Mouse (Mus musculus) kidney, embryonic 16.5 days (tissue): ENCODE results near the gene Kcnt2. TPM values are rescaled to one million over a fixed set of nuclear protein-coding genes. Genes with fewer than 3 reads are reported as not detected.

Source experiments
- ATAC-seq: fragments of 200-750 bp; cut with Nextera tagmentation; 2 replicates; pipeline ENCODE4 v1.8.0; 2017; ENCODE audit warnings: moderate TSS enrichment; ENCODE audit not compliant: low FRiP score, low TSS enrichment
- H3K27ac ChIP-seq: fragments of 300-500 bp; sonication (generic); 2 replicates; pipeline ENCODE4 v1.5.1; 2014; ENCODE audit warnings: low read length
- H3K27me3 ChIP-seq: fragments of 300-500 bp; sonication (generic); 2 replicates; pipeline ENCODE4 v1.6.1; 2014; ENCODE audit warnings: low read length, control low read depth, mixed read lengths; ENCODE audit not compliant: insufficient read depth
- H3K36me3 ChIP-seq: fragments of 300-500 bp; sonication (generic); 2 replicates; pipeline ENCODE4 v1.6.1; 2014; ENCODE audit warnings: low read length, control low read depth, mixed read lengths; ENCODE audit not compliant: insufficient read depth
- H3K4me1 ChIP-seq: fragments of 300-500 bp; sonication (generic); 2 replicates; pipeline ENCODE4 v1.6.1; 2014; ENCODE audit warnings: low read length, control low read depth, mixed read lengths; ENCODE audit not compliant: insufficient read depth
- H3K4me2 ChIP-seq: fragments of 300-500 bp; sonication (generic); replicated peaks from 2 replicates; pipeline ENCODE4 v1.6.1; 2014; ENCODE audit warnings: low read depth, low read length
- H3K4me3 ChIP-seq: fragments of 300-500 bp; sonication (generic); 2 replicates; pipeline ENCODE4 v1.5.1; 2014; ENCODE audit warnings: mild to moderate bottlenecking, low read length
- H3K9ac ChIP-seq: fragments of 300-500 bp; sonication (generic); replicated peaks from 2 replicates; pipeline ENCODE4 v1.6.1; 2014; ENCODE audit warnings: low read length
- H3K9me3 ChIP-seq: fragments of 300-500 bp; sonication (generic); 2 replicates; pipeline ENCODE4 v1.6.1; 2016; ENCODE audit warnings: low read length, control low read depth
- WGBS: fragments of 180-500 bp; shearing (Covaris S2); extraction: QIAGEN DNeasy Blood & Tissue Kit; methylation state at CpG from one replicate; pipeline ENCODE4 v1.1.7; 2014; 5-methylcytosine and 5-hydroxymethylcytosine counted together
- polyA plus RNA-seq: library from polyadenylated mRNA; unstranded; fragments of >200 nt; fragmentation: Nextera tagmentation; extraction: Ambion mirVana; gene quantifications from 2 replicates; pipeline ENCODE4 v1.2.1, GENCODE M21; 2015

Kcnt2 gene
- polyA plus RNA-seq, 1 experiment from 2014 or later = 2.8 TPM

DNA sequence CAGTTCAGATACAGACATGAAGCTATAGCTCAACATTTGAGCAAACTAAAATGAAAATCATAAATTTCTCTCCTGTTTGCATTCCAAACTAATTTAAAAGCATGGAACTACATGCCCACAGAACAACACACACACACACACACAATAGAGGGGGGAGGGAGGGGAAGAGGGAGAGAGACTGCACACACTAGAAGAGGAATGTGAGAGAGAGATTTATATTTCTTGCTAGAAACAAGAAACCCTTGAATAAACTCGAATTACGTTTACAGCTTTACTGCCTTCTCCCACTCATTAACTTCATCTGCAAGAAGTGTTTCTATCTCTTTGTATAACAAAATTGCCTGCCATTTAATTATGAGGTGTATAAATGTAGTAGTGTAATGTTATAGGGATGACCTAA lies 209.9 kb downstream of the Kcnt2 start:
- Histone ChIP-seq H3K4me1 (no peaks in the 10 kb centered on the region), H3K9ac (no peak overlapping the region), H3K27me3 (no peaks in the 10 kb centered on the region), H3K4me3 (no peak overlapping the region), H3K27ac (no peak overlapping the region), H3K9me3 (no peaks in the 10 kb centered on the region), H3K4me2 (no peak overlapping the region), H3K36me3 (no peaks in the 10 kb centered on the region)
- no peak for ATAC-seq
- 16% methylated on average over 2 of the region's 2 CpGs for WGBS

DNA sequence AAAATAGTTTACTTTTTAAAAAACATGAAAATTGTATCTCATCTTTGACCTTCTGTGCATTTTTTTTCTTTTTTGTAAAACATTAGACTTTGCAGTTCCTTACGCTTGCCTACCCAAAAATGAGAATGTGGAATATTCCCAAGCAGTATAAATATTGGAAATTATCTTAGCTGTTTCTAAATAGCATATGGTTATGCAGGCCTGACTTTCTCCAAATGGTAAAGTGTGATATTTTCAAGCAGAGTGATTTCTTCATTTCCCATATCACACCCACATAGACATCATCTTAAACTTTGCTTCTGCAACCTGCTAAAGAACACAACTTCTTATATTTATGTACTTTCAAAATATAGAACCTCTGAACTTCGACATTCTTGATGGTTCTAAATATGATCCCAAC lies 210.9 kb downstream of the Kcnt2 start:
- Histone ChIP-seq H3K36me3 (no peaks in the 10 kb centered on the region), H3K27me3 (no peaks in the 10 kb centered on the region), H3K4me2 (no peak overlapping the region), H3K9me3 (no peaks in the 10 kb centered on the region), H3K9ac (no peak overlapping the region), H3K4me1 (no peaks in the 10 kb centered on the region), H3K4me3 (no peak overlapping the region), H3K27ac (no peak overlapping the region)
- no peak for ATAC-seq
- 84% methylated on average over 2 of the region's 2 CpGs for WGBS

DNA sequence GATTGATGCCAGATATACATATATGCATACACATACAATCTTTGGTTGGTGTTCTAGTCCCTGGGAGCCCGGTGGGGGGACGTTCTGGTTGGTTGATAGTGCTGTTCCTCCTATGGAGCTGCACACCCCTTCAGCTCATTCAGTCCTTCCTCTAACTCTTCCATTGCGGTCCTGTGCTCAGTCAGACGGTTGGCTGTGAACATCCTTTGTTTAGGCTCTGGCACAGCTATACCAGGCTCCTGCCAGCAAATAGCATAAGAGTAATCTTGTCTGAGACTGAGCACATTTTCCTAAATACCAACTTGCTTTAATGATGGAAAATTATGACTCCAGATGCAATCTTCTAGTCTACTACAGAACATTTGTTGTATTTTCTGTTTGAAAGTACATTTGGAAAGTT lies 222.4 kb downstream of the Kcnt2 start:
- Histone ChIP-seq H3K27ac (no peak overlapping the region), H3K4me2 (no peak overlapping the region), H3K36me3 (no peaks in the 10 kb centered on the region), H3K4me3 (no peak overlapping the region), H3K9me3 (no peaks in the 10 kb centered on the region), H3K4me1 (no peaks in the 10 kb centered on the region), H3K27me3 (no peaks in the 10 kb centered on the region), H3K9ac (no peak overlapping the region)
- WGBS = 85% methylated on average over 4 of the region's 4 CpGs
- no peak for ATAC-seq

DNA sequence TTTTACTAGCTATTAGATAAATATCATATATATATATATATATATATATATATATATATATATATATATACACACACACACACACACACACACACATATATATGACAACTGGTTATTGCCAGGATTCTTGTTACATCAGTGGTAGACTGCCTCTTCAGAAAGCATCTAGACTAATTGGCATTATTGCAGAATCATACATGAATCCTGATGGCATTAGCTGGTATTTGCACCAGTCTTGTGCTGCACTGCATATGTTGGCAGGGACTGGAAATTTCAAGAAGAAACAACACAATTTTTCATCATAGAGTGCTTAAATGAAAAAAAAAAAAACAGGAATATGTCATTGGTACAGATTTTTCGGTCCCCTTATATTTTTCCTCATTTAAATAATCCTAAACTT lies 223.6 kb downstream of the Kcnt2 start:
- WGBS = 85% methylated on average over 1 of the region's 1 CpGs
- Histone ChIP-seq H3K9me3 (no peaks in the 10 kb centered on the region), H3K27me3 (no peaks in the 10 kb centered on the region), H3K27ac (no peak overlapping the region), H3K4me2 (no peak overlapping the region), H3K9ac (no peak overlapping the region), H3K4me3 (no peak overlapping the region), H3K36me3 (no peaks in the 10 kb centered on the region), H3K4me1 (no peaks in the 10 kb centered on the region)
- no peak for ATAC-seq

DNA sequence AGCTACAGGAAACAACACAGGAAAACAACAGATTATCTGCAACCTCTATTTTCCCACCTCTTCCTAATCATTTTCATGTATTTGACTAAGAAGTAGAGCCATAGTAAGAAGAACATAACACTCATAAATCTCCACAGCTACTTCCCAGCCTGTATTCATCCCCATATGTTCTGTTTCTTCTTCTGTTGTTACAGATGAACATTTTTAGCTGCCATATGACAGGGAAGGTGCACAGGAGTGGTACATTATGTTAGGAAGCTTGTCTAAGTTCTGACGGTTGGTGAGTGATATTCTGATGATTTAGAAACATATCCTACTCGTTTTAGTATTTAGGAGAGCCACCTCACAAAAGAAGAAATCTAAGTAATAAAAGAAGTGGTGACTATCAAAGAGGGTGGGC lies 231.0 kb downstream of the Kcnt2 start:
- H3K4me1 ChIP-seq = no peaks in the 10 kb centered on the region
- H3K9me3 ChIP-seq = no peaks in the 10 kb centered on the region
- no peaks in the 10 kb centered on the region for H3K27me3 ChIP-seq
- ATAC-seq = no peak
- WGBS = 67% methylated on average over 2 of the region's 2 CpGs
- no peaks in the 10 kb centered on the region for H3K36me3 ChIP-seq
- no peak overlapping the region for H3K4me2 ChIP-seq
- no peak overlapping the region for H3K4me3 ChIP-seq
- no peak overlapping the region for H3K27ac ChIP-seq
- H3K9ac ChIP-seq = no peak overlapping the region

DNA sequence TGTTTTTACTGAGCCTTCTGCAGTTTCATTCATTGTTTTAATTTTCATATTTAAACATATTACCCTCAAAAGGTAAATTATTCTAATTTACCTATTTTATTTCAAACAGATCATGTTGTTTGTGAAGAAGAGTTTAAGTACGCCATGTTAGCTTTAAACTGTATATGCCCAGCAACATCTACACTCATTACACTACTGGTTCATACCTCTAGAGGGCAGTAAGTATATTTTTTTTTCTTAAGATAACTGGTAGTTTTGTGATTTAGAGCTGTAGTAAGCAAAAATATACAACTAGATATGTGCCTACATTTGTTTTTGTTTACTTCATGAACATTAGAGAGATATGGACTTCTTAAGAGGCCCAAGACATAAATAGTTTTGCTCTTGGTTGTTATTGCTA lies 238.1 kb downstream of the Kcnt2 start:
- no peak overlapping the region for H3K4me3 ChIP-seq
- no peaks in the 10 kb centered on the region for H3K36me3 ChIP-seq
- no peaks in the 10 kb centered on the region for H3K9me3 ChIP-seq
- 93% methylated on average over 1 of the region's 1 CpGs for WGBS
- no peak for ATAC-seq
- H3K27ac ChIP-seq = no peak overlapping the region
- no peaks in the 10 kb centered on the region for H3K4me1 ChIP-seq
- no peaks in the 10 kb centered on the region for H3K27me3 ChIP-seq
- H3K9ac ChIP-seq = no peak overlapping the region
- no peak overlapping the region for H3K4me2 ChIP-seq

DNA sequence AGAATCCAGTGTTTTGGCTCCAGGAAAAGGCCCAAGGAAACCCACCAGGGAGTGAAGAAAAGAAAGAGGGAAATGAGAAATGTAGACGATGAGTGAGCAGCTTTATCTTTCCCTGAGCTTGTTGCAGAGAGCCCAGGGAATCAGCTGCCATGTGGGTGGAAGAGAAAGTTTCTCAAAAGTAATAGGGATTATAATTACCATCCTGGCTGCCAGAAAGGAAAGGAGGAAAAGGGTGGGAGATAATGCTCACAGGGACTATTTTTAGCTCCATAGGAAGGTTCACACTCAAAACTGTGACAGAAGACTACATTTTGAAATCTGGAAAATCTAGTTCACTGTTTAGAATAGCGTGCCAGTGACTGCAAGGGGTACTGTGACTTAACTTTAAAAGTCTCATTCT lies 243.9 kb downstream of the Kcnt2 start:
- Histone ChIP-seq H3K9ac (no peak overlapping the region), H3K27me3 (no peaks in the 10 kb centered on the region)
- WGBS = 65% methylated on average over 2 of the region's 2 CpGs

DNA sequence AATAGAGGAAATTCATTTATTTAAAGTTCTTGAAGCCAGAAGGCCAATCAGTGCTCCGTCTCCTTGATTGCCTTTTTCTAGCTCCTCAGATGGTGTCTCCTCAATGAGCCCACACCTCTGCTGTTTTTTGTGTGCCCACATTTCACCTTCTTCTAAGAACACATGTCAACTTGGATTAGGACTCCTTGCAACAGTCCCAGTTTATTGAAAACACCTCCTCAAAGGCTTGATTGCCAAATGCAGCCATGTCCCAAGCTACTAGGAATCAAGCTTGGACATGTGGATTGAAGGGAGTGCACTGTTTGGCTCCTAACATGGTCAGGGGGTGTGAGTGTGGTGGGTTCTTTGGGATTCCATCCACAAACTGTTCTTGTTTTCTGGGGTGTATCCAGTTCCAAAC lies 245.4 kb downstream of the Kcnt2 start:
- H3K27ac ChIP-seq = no peak overlapping the region
- H3K27me3 ChIP-seq = no peaks in the 10 kb centered on the region
- H3K36me3 ChIP-seq = no peaks in the 10 kb centered on the region
- no peaks in the 10 kb centered on the region for H3K9me3 ChIP-seq
- ATAC-seq = no peak
- no peak overlapping the region for H3K4me2 ChIP-seq
- no peak overlapping the region for H3K9ac ChIP-seq
- H3K4me1 ChIP-seq = no peaks in the 10 kb centered on the region
- no peak overlapping the region for H3K4me3 ChIP-seq
- WGBS = 86% methylated on average over 1 of the region's 1 CpGs

More for the DNA sequence above, 243.9 kb downstream of the Kcnt2 start:
- Histone ChIP-seq H3K4me3 (no peak overlapping the region), H3K4me1 (no peaks in the 10 kb centered on the region), H3K9me3 (no peaks in the 10 kb centered on the region), H3K27ac (peak overlapping the region; percentile 20), H3K36me3 (no peaks in the 10 kb centered on the region), H3K4me2 (no peak overlapping the region)
- ATAC-seq = no peak

DNA sequence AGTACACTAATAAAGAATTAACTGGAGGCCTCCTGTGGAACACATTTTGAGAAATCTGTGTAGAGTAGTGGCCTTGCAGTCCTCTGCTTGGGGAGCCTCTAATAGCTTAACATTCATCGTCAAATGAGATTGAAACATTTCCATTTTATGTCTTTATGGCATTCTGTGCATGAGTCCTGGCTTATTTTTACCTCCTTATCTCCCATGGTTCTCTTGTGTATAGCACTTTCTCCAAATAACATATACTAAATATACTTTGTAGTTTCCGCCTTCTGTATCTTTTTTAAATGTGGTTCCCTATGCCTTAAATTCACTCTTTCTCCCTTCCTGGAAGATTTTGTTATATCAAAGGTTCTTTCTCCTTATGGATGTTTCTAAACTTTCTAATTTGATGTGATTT lies 246.3 kb downstream of the Kcnt2 start:
- Histone ChIP-seq H3K36me3 (no peaks in the 10 kb centered on the region), H3K27ac (no peak overlapping the region), H3K9ac (no peak overlapping the region), H3K9me3 (no peaks in the 10 kb centered on the region), H3K4me2 (no peak overlapping the region), H3K4me1 (no peaks in the 10 kb centered on the region), H3K27me3 (no peaks in the 10 kb centered on the region), H3K4me3 (no peak overlapping the region)
- ATAC-seq = no peak
- WGBS = 90% methylated on average over 2 of the region's 2 CpGs

DNA sequence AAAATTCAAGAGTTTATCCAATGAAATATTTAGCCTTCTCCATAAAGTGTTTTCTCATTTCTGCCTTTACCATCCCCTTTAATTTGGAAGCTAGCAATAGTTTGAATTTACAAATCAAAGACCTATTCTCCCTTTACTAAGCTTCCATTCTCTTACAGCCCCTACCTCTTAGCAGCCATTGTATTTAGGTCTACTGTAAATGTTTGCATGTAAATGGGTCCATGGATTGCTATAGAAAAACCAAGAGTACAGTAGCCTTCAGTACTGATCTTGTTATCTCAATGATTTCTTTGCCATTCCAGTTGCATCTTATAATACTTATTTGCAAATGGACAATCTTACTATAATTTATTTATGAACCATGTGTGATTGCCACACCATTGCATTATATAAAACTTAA lies 267.5 kb downstream of the Kcnt2 start:
- Histone ChIP-seq H3K36me3 (no peaks in the 10 kb centered on the region), H3K9me3 (no peaks in the 10 kb centered on the region), H3K4me3 (no peak overlapping the region), H3K27me3 (no peaks in the 10 kb centered on the region), H3K4me2 (no peak overlapping the region), H3K4me1 (no peaks in the 10 kb centered on the region), H3K27ac (no peak overlapping the region), H3K9ac (no peak overlapping the region)
- ATAC-seq = no peak
